Mouse (Mus musculus): ENCODE measurements around the gene 2410015M20Rik. TPM values are rescaled to one million over a fixed set of nuclear protein-coding genes. Genes with fewer than 3 reads are reported as not detected.
A peak's percentile ranks its signal among the peaks of the same experiment; 100 is the strongest.

Gene 2410015M20Rik
- polyA plus RNA-seq, 1 experiment from 2014 or later: 129 TPM

GRCm38 (mm10) chr17:56585171-56585821 is 24.3 kb downstream of the 2410015M20Rik start:
- H3K9ac ChIP-seq (ENCODE audit: low read depth, low read length): peak overlapping the region; percentile 93
- H3K36me3 ChIP-seq (ENCODE audit: control insufficient read depth, insufficient read depth): peaks cover 40% of the 10 kb centered on the region
- no peaks in the 10 kb centered on the region for H3K9me3 ChIP-seq (replicated peaks; ENCODE audit: control insufficient read depth, low read length)
- peak overlapping the region; percentile 97 for H3K27ac ChIP-seq (ENCODE audit: low read length)
- peak overlapping the region; percentile 86 for H3K4me2 ChIP-seq (ENCODE audit: low read depth, low read length)
- WGBS (ENCODE audit: insufficient replicate concordance): under 1% methylated on average over 61 of the region's 61 CpGs
- peak; percentile 8; the same call in 1 of the 2 replicates for ATAC-seq (ENCODE audit: low read depth)
- H3K4me3 ChIP-seq (ENCODE audit: low read depth, low read length): peak overlapping the region; percentile 96
- H3K4me1 ChIP-seq (ENCODE audit: control insufficient read depth, low read depth, low read length): peaks cover 36% of the 10 kb centered on the region
- no peaks in the 10 kb centered on the region for H3K27me3 ChIP-seq (ENCODE audit: control insufficient read depth, insufficient read depth, low read depth, low read length)

- Histone ChIP-seq H3K9me3 (replicated peaks; ENCODE audit: control insufficient read depth, low read length) (no peaks in the 10 kb centered on the region), H3K4me2 (ENCODE audit: low read depth, low read length) (peak within 1 kb of the TSS; percentile 86), H3K4me3 (ENCODE audit: low read depth, low read length) (peak within 1 kb of the TSS; percentile 96), H3K27me3 (ENCODE audit: control insufficient read depth, insufficient read depth, low read depth, low read length) (no peaks in the 10 kb centered on the region), H3K4me1 (ENCODE audit: control insufficient read depth, low read depth, low read length) (peaks cover 36% of the 10 kb centered on the region), H3K9ac (ENCODE audit: low read depth, low read length) (peak within 1 kb of the TSS; percentile 96), H3K27ac (ENCODE audit: low read length) (peak within 1 kb of the TSS; percentile 97), H3K36me3 (ENCODE audit: control insufficient read depth, insufficient read depth) (peaks cover 40% of the 10 kb centered on the region)
- peak; percentile 92 for ATAC-seq (ENCODE audit: low read depth)
- under 1% methylated on average over 93 of the region's 101 CpGs for WGBS (ENCODE audit: insufficient replicate concordance)
Observed at GRCm38 (mm10) chr17:56584257-56585130, 25.1 kb downstream of the 2410015M20Rik start, which contains the start of the genes Safb2 and Safb. TSS of gene Safb2 (minus strand) at chr17:56584585. TSS of gene Safb (plus strand) at chr17:56584825.

- Histone ChIP-seq H3K9ac (ENCODE audit: low read depth, low read length) (peak overlapping the region; percentile 96), H3K4me2 (ENCODE audit: low read depth, low read length) (peak overlapping the region; percentile 86), H3K9me3 (replicated peaks; ENCODE audit: control insufficient read depth, low read length) (no peaks in the 10 kb centered on the region), H3K4me1 (ENCODE audit: control insufficient read depth, low read depth, low read length) (peaks cover 36% of the 10 kb centered on the region), H3K27me3 (ENCODE audit: control insufficient read depth, insufficient read depth, low read depth, low read length) (no peaks in the 10 kb centered on the region), H3K4me3 (ENCODE audit: low read depth, low read length) (peak overlapping the region; percentile 96), H3K36me3 (ENCODE audit: control insufficient read depth, insufficient read depth) (peaks cover 43% of the 10 kb centered on the region), H3K27ac (ENCODE audit: low read length) (peak overlapping the region; percentile 97)
- under 1% methylated on average over 33 of the region's 33 CpGs for WGBS (ENCODE audit: insufficient replicate concordance)
- ATAC-seq (ENCODE audit: low read depth): no peak; the same call in 1 of the 2 replicates
Observed at GRCm38 (mm10) chr17:56583611-56584256, 25.8 kb downstream of the 2410015M20Rik start.

GRCm38 (mm10) chr17:56583071-56583470 is 26.5 kb downstream of the 2410015M20Rik start:
- H3K4me1 ChIP-seq (ENCODE audit: control insufficient read depth, low read depth, low read length): peaks cover 36% of the 10 kb centered on the region
- H3K27ac ChIP-seq (ENCODE audit: low read length): peak overlapping the region; percentile 97
- no peaks in the 10 kb centered on the region for H3K9me3 ChIP-seq (replicated peaks; ENCODE audit: control insufficient read depth, low read length)
- peaks cover 43% of the 10 kb centered on the region for H3K36me3 ChIP-seq (ENCODE audit: control insufficient read depth, insufficient read depth)
- ATAC-seq (ENCODE audit: low read depth): no peak
- H3K9ac ChIP-seq (ENCODE audit: low read depth, low read length): peak overlapping the region; percentile 96
- peak overlapping the region; percentile 96 for H3K4me3 ChIP-seq (ENCODE audit: low read depth, low read length)
- 36% methylated on average over 1 of the region's 1 CpGs for WGBS (ENCODE audit: insufficient replicate concordance)
- H3K4me2 ChIP-seq (ENCODE audit: low read depth, low read length): peak overlapping the region; percentile 86
- no peaks in the 10 kb centered on the region for H3K27me3 ChIP-seq (ENCODE audit: control insufficient read depth, insufficient read depth, low read depth, low read length)

- Histone ChIP-seq H3K27ac (ENCODE audit: low read length) (no peak overlapping the region; the same call in 1 of the 2 replicates), H3K36me3 (ENCODE audit: control insufficient read depth, insufficient read depth) (peaks cover 80% of the 10 kb centered on the region), H3K4me3 (ENCODE audit: low read depth, low read length) (no peak overlapping the region), H3K4me2 (ENCODE audit: low read depth, low read length) (no peak overlapping the region), H3K9me3 (replicated peaks; ENCODE audit: control insufficient read depth, low read length) (no peaks in the 10 kb centered on the region), H3K4me1 (ENCODE audit: control insufficient read depth, low read depth, low read length) (peaks cover 2% of the 10 kb centered on the region; the same call in 1 of the 2 replicates), H3K9ac (ENCODE audit: low read depth, low read length) (no peak overlapping the region), H3K27me3 (ENCODE audit: control insufficient read depth, insufficient read depth, low read depth, low read length) (no peaks in the 10 kb centered on the region)
- peak; percentile 53 for ATAC-seq (ENCODE audit: low read depth)
- WGBS (ENCODE audit: insufficient replicate concordance): 85% methylated on average over 3 of the region's 3 CpGs
Observed at GRCm38 (mm10) chr17:56572939-56573338, 36.6 kb downstream of the 2410015M20Rik start.

- Histone ChIP-seq H3K4me1 (ENCODE audit: control insufficient read depth, low read depth, low read length) (peaks cover 2% of the 10 kb centered on the region; the same call in 1 of the 2 replicates), H3K27ac (ENCODE audit: low read length) (no peak overlapping the region), H3K9ac (ENCODE audit: low read depth, low read length) (no peak overlapping the region), H3K9me3 (replicated peaks; ENCODE audit: control insufficient read depth, low read length) (no peaks in the 10 kb centered on the region), H3K4me3 (ENCODE audit: low read depth, low read length) (no peak overlapping the region), H3K36me3 (ENCODE audit: control insufficient read depth, insufficient read depth) (peaks cover 80% of the 10 kb centered on the region), H3K4me2 (ENCODE audit: low read depth, low read length) (no peak overlapping the region), H3K27me3 (ENCODE audit: control insufficient read depth, insufficient read depth, low read depth, low read length) (no peaks in the 10 kb centered on the region)
- 77% methylated on average over 1 of the region's 1 CpGs for WGBS (ENCODE audit: insufficient replicate concordance)
- ATAC-seq (ENCODE audit: low read depth): no peak
Observed at GRCm38 (mm10) chr17:56572154-56572553, 37.4 kb downstream of the 2410015M20Rik start.

- WGBS (ENCODE audit: insufficient replicate concordance): 92% methylated on average over 4 of the region's 4 CpGs
- H3K27me3 ChIP-seq (ENCODE audit: control insufficient read depth, insufficient read depth, low read depth, low read length): no peaks in the 10 kb centered on the region
- H3K9ac ChIP-seq (ENCODE audit: low read depth, low read length): no peak overlapping the region
- H3K4me3 ChIP-seq (ENCODE audit: low read depth, low read length): no peak overlapping the region
- no peaks in the 10 kb centered on the region for H3K9me3 ChIP-seq (replicated peaks; ENCODE audit: control insufficient read depth, low read length)
- no peak overlapping the region for H3K4me2 ChIP-seq (ENCODE audit: low read depth, low read length)
- no peak overlapping the region for H3K27ac ChIP-seq (ENCODE audit: low read length)
- peaks cover 2% of the 10 kb centered on the region; the same call in 1 of the 2 replicates for H3K4me1 ChIP-seq (ENCODE audit: control insufficient read depth, low read depth, low read length)
- peaks cover 87% of the 10 kb centered on the region for H3K36me3 ChIP-seq (ENCODE audit: control insufficient read depth, insufficient read depth)
- no peak for ATAC-seq (ENCODE audit: low read depth)
Observed at GRCm38 (mm10) chr17:56570287-56570686, 39.3 kb downstream of the 2410015M20Rik start.

- H3K9me3 ChIP-seq (replicated peaks; ENCODE audit: control insufficient read depth, low read length): no peaks in the 10 kb centered on the region
- H3K4me3 ChIP-seq (ENCODE audit: low read depth, low read length): no peak overlapping the region
- H3K9ac ChIP-seq (ENCODE audit: low read depth, low read length): no peak overlapping the region
- no peak overlapping the region for H3K4me2 ChIP-seq (ENCODE audit: low read depth, low read length)
- H3K27ac ChIP-seq (ENCODE audit: low read length): no peak overlapping the region
- H3K27me3 ChIP-seq (ENCODE audit: control insufficient read depth, insufficient read depth, low read depth, low read length): no peaks in the 10 kb centered on the region
- ATAC-seq (ENCODE audit: low read depth): no peak
- peaks cover 91% of the 10 kb centered on the region for H3K36me3 ChIP-seq (ENCODE audit: control insufficient read depth, insufficient read depth)
- 82% methylated on average over 4 of the region's 4 CpGs for WGBS (ENCODE audit: insufficient replicate concordance)
- no peaks in the 10 kb centered on the region for H3K4me1 ChIP-seq (ENCODE audit: control insufficient read depth, low read depth, low read length)
Observed at GRCm38 (mm10) chr17:56567370-56567769, 42.2 kb downstream of the 2410015M20Rik start.

All from liver, embryonic 16.5 days (tissue).